Mouse (Mus musculus): ENCODE data around the gene E330017A01Rik. TPM values are rescaled to one million over a fixed set of nuclear protein-coding genes. Genes with fewer than 3 reads are reported as not detected.

Gene E330017A01Rik
- total and polyA plus RNA-seq, 2 experiments = not detected

- TF ChIP-seq CTCF (IDR thresholded peaks at IDR 0.05; ENCODE audit: low read depth, low read length) (peak; percentile 57), POLR2A (IDR thresholded peaks at IDR 0.05; ENCODE audit: extremely low read depth, insufficient read depth, low read length) (no peak)
- no peaks in the 10 kb centered on the region for H3K79me2 ChIP-seq (ENCODE audit: control insufficient read depth, insufficient read depth, low read length)
- peaks cover 3% of the 10 kb centered on the region; the same call in 1 of the 2 replicates for H3K4me1 ChIP-seq (ENCODE audit: control insufficient read depth, insufficient read depth, low read length)
- 37% methylated on average over 4 of the region's 4 CpGs for WGBS
- H3K36me3 ChIP-seq (ENCODE audit: control insufficient read depth, insufficient read depth, low read length) = no peaks in the 10 kb centered on the region
- peak overlapping the region; percentile 81 for H3K27ac ChIP-seq (replicated peaks; ENCODE audit: insufficient read depth, low read depth, low read length)
- no peak overlapping the region for H3K9ac ChIP-seq (ENCODE audit: low read depth, low read length)
- peak; percentile 96 for DNase-seq (ENCODE audit: extremely low read depth, low read depth, low spot score)
- no peaks in the 10 kb centered on the region for H3K27me3 ChIP-seq (ENCODE audit: control insufficient read depth, insufficient read depth, low read length)
- no peak overlapping the region for H3K4me3 ChIP-seq (ENCODE audit: insufficient read depth, low read depth, low read length)
Observed at GRCm38 (mm10) chr16:58627597-58628335, 10.8 kb downstream of the E330017A01Rik start.

- Histone ChIP-seq H3K9ac (ENCODE audit: low read depth, low read length) (no peak overlapping the region), H3K27ac (replicated peaks; ENCODE audit: insufficient read depth, low read depth, low read length) (no peak overlapping the region), H3K4me3 (ENCODE audit: insufficient read depth, low read depth, low read length) (no peak overlapping the region), H3K4me1 (ENCODE audit: control insufficient read depth, insufficient read depth, low read length) (peaks cover 3% of the 10 kb centered on the region; the same call in 1 of the 2 replicates), H3K36me3 (ENCODE audit: control insufficient read depth, insufficient read depth, low read length) (no peaks in the 10 kb centered on the region), H3K27me3 (ENCODE audit: control insufficient read depth, insufficient read depth, low read length) (no peaks in the 10 kb centered on the region), H3K79me2 (ENCODE audit: control insufficient read depth, insufficient read depth, low read length) (no peaks in the 10 kb centered on the region)
- peak; percentile 39 for TF ChIP-seq CTCF (IDR thresholded peaks at IDR 0.05; ENCODE audit: low read depth, low read length)
- TF ChIP-seq POLR2A (IDR thresholded peaks at IDR 0.05; ENCODE audit: extremely low read depth, insufficient read depth, low read length) = no peak
- WGBS = 74% methylated on average over 6 of the region's 6 CpGs
- peak; percentile 47 for DNase-seq (ENCODE audit: extremely low read depth, low read depth, low spot score)
Observed at GRCm38 (mm10) chr16:58623944-58624343, 14.6 kb downstream of the E330017A01Rik start.

GRCm38 (mm10) chr16:58623114-58623513, 15.4 kb downstream of the E330017A01Rik start:
- no peak for DNase-seq (ENCODE audit: extremely low read depth, low read depth, low spot score)
- peaks cover 3% of the 10 kb centered on the region; the same call in 1 of the 2 replicates for H3K4me1 ChIP-seq (ENCODE audit: control insufficient read depth, insufficient read depth, low read length)
- TF ChIP-seq POLR2A (IDR thresholded peaks at IDR 0.05; ENCODE audit: extremely low read depth, insufficient read depth, low read length) (no peak), CTCF (IDR thresholded peaks at IDR 0.05; ENCODE audit: low read depth, low read length) (no peak)

GRCm38 (mm10) chr16:58622377-58622776, 16.2 kb downstream of the E330017A01Rik start:
- Histone ChIP-seq H3K4me1 (ENCODE audit: control insufficient read depth, insufficient read depth, low read length) (no peaks in the 10 kb centered on the region; the same call in 1 of the 2 replicates), H3K9ac (ENCODE audit: low read depth, low read length) (no peak overlapping the region), H3K27ac (replicated peaks; ENCODE audit: insufficient read depth, low read depth, low read length) (no peak overlapping the region), H3K36me3 (ENCODE audit: control insufficient read depth, insufficient read depth, low read length) (no peaks in the 10 kb centered on the region), H3K27me3 (ENCODE audit: control insufficient read depth, insufficient read depth, low read length) (no peaks in the 10 kb centered on the region), H3K4me3 (ENCODE audit: insufficient read depth, low read depth, low read length) (no peak overlapping the region), H3K79me2 (ENCODE audit: control insufficient read depth, insufficient read depth, low read length) (no peaks in the 10 kb centered on the region)
- no peak for DNase-seq (ENCODE audit: extremely low read depth, low read depth, low spot score)
- 67% methylated on average over 3 of the region's 3 CpGs for WGBS
- TF ChIP-seq POLR2A (IDR thresholded peaks at IDR 0.05; ENCODE audit: extremely low read depth, insufficient read depth, low read length) (no peak), CTCF (IDR thresholded peaks at IDR 0.05; ENCODE audit: low read depth, low read length) (no peak)

More at GRCm38 (mm10) chr16:58623114-58623513, 15.4 kb downstream of the E330017A01Rik start:
- Histone ChIP-seq H3K27me3 (ENCODE audit: control insufficient read depth, insufficient read depth, low read length) (no peaks in the 10 kb centered on the region), H3K36me3 (ENCODE audit: control insufficient read depth, insufficient read depth, low read length) (no peaks in the 10 kb centered on the region), H3K79me2 (ENCODE audit: control insufficient read depth, insufficient read depth, low read length) (no peaks in the 10 kb centered on the region), H3K4me3 (ENCODE audit: insufficient read depth, low read depth, low read length) (no peak overlapping the region), H3K9ac (ENCODE audit: low read depth, low read length) (no peak overlapping the region), H3K27ac (replicated peaks; ENCODE audit: insufficient read depth, low read depth, low read length) (no peak overlapping the region)
- WGBS = 86% methylated on average over 4 of the region's 4 CpGs

GRCm38 (mm10) chr16:58617346-58617745, 21.2 kb downstream of the E330017A01Rik start:
- Histone ChIP-seq H3K4me3 (ENCODE audit: insufficient read depth, low read depth, low read length) (no peak overlapping the region), H3K79me2 (ENCODE audit: control insufficient read depth, insufficient read depth, low read length) (no peaks in the 10 kb centered on the region), H3K27me3 (ENCODE audit: control insufficient read depth, insufficient read depth, low read length) (no peaks in the 10 kb centered on the region), H3K27ac (replicated peaks; ENCODE audit: insufficient read depth, low read depth, low read length) (no peak overlapping the region), H3K36me3 (ENCODE audit: control insufficient read depth, insufficient read depth, low read length) (no peaks in the 10 kb centered on the region), H3K4me1 (ENCODE audit: control insufficient read depth, insufficient read depth, low read length) (no peaks in the 10 kb centered on the region), H3K9ac (ENCODE audit: low read depth, low read length) (no peak overlapping the region)
- TF ChIP-seq CTCF (IDR thresholded peaks at IDR 0.05; ENCODE audit: low read depth, low read length) = no peak
- no peak for TF ChIP-seq POLR2A (IDR thresholded peaks at IDR 0.05; ENCODE audit: extremely low read depth, insufficient read depth, low read length)
- DNase-seq (ENCODE audit: extremely low read depth, low read depth, low spot score) = no peak

- no peak for TF ChIP-seq POLR2A (IDR thresholded peaks at IDR 0.05; ENCODE audit: extremely low read depth, insufficient read depth, low read length)
- TF ChIP-seq CTCF (IDR thresholded peaks at IDR 0.05; ENCODE audit: low read depth, low read length) = no peak
- DNase-seq (ENCODE audit: extremely low read depth, low read depth, low spot score) = no peak
- H3K9ac ChIP-seq (ENCODE audit: low read depth, low read length) = no peak within 1 kb of the TSS
- WGBS = 88% methylated on average over 6 of the region's 6 CpGs
- H3K36me3 ChIP-seq (ENCODE audit: control insufficient read depth, insufficient read depth, low read length) = no peaks in the 10 kb centered on the region
- H3K27me3 ChIP-seq (ENCODE audit: control insufficient read depth, insufficient read depth, low read length) = no peaks in the 10 kb centered on the region
- H3K79me2 ChIP-seq (ENCODE audit: control insufficient read depth, insufficient read depth, low read length) = no peaks in the 10 kb centered on the region
- no peak within 1 kb of the TSS for H3K4me3 ChIP-seq (ENCODE audit: insufficient read depth, low read depth, low read length)
- H3K27ac ChIP-seq (replicated peaks; ENCODE audit: insufficient read depth, low read depth, low read length) = no peak within 1 kb of the TSS
- H3K4me1 ChIP-seq (ENCODE audit: control insufficient read depth, insufficient read depth, low read length) = no peaks in the 10 kb centered on the region
Observed at GRCm38 (mm10) chr16:58616878-58617277, 21.7 kb downstream of the E330017A01Rik start, which contains the start of gene Gm813. Gene Gm813 (minus strand): TSS chr16:58616978.

All from liver, adult 2 months (tissue).